Mouse (Mus musculus) kidney, postnatal 0 days (tissue): ENCODE results near the gene Cd86. TPM values are rescaled to one million over a fixed set of nuclear protein-coding genes. Genes with fewer than 3 reads are reported as not detected.

ENCODE experiments used
- ATAC-seq: fragments of 200-750 bp; cut with Nextera tagmentation; replicated peaks from 2 replicates; pipeline ENCODE4 v1.8.0; 2017; ENCODE audit warnings: low read depth, moderate number of reproducible peaks, moderate TSS enrichment, moderate library complexity; ENCODE audit not compliant: low FRiP score
- DNase-seq: peaks from one replicate; pipeline ENCODE4 v3.0.0-alpha.2; 2016; ENCODE audit warnings: low spot score
- H3K27ac ChIP-seq: fragments of 300-500 bp; sonication (generic); 2 replicates; pipeline ENCODE4 v1.5.1; 2014; ENCODE audit warnings: mild to moderate bottlenecking
- H3K27me3 ChIP-seq: fragments of 300-500 bp; sonication (generic); 2 replicates; pipeline ENCODE4 v1.6.1; 2014; ENCODE audit warnings: low read length, mixed read lengths; ENCODE audit not compliant: insufficient read depth
- H3K36me3 ChIP-seq: fragments of 300-500 bp; sonication (generic); 2 replicates; pipeline ENCODE4 v1.6.1; 2014; ENCODE audit warnings: low read length, mixed read lengths; ENCODE audit not compliant: insufficient read depth
- H3K4me1 ChIP-seq: fragments of 300-500 bp; sonication (generic); replicated peaks from 2 replicates; pipeline ENCODE4 v1.6.1; 2014; ENCODE audit warnings: antibody characterized with exemption, low read length, mixed read lengths; ENCODE audit not compliant: insufficient read depth
- H3K4me2 ChIP-seq: fragments of 300-500 bp; sonication (generic); 2 replicates; pipeline ENCODE4 v1.6.1; 2014; ENCODE audit warnings: mild to moderate bottlenecking, low read length, moderate library complexity, mixed read lengths
- H3K4me3 ChIP-seq: fragments of 300-500 bp; sonication (generic); replicated peaks from 2 replicates; pipeline ENCODE4 v1.5.1; 2014; ENCODE audit warnings: low read depth, low read length
- H3K9ac ChIP-seq: fragments of 300-500 bp; sonication (generic); 2 replicates; pipeline ENCODE4 v1.6.1; 2014; ENCODE audit warnings: low read depth, low read length
- H3K9me3 ChIP-seq: fragments of 300-500 bp; sonication (generic); replicated peaks from 2 replicates; pipeline ENCODE4 v1.6.1; 2016; ENCODE audit warnings: low read length, inconsistent platforms, mixed read lengths
- CTCF ChIP-seq: IDR thresholded peaks from 2 replicates; pipeline ENCODE4 v1.5.1; 2016; ENCODE audit warnings: antibody characterized with exemption, low read depth, mild to moderate bottlenecking, moderate library complexity
- WGBS: fragments of 180-500 bp; shearing (Covaris S2); extraction: QIAGEN DNeasy Blood & Tissue Kit; methylation state at CpG from one replicate; pipeline ENCODE4 v1.1.7; 2014; 5-methylcytosine and 5-hydroxymethylcytosine counted together
- polyA plus RNA-seq: library from polyadenylated mRNA; unstranded; fragments of >200 nt; fragmentation: Nextera tagmentation; extraction: Ambion mirVana; gene quantifications from 2 replicates; pipeline ENCODE4 v1.2.1, GENCODE M21; 2015

The Cd86 gene
- polyA plus RNA-seq, 1 experiment from 2014 or later, result 1.4 TPM

DNA sequence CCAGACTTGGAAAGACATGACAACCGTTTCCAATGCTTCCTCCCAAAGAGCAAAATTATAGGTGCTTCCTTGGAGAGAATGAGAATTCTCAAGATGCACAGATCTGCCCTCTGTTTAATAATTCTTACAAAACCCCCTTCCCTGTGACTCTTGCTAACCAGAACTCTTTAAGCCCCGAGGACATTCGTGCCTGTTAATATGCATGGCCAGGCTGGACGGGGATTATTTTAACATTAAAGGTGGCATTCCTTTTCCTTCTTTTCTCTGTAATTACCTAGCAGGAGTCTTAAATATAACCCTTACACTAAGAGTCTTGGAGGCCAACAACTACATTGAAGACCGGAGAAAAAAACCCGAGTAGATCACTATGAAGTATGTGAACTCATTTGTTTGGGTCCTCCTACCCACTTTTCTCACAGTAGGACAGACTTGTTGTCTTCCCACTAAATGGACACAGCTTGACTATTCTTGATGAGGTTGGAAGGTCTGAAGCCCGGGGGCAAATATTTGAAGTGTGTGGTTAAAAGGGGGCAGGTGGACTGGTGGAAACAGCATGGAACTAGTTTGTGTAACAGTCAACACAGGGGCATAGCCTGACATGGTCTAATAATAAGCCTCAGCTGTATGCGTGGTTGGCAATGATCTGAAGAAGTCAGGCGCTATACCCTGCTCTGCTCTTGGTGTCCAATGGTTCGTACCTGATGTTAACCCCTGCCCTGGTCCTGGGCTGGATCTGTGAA is 69.0 kb downstream of the Cd86 start:
- no peak for ATAC-seq
- no peak overlapping the region for H3K4me2 ChIP-seq
- WGBS, result 83% methylated on average over 10 of the region's 10 CpGs
- no peak for TF ChIP-seq CTCF
- H3K4me1 ChIP-seq, result no peaks in the 10 kb centered on the region
- no peaks in the 10 kb centered on the region for H3K9me3 ChIP-seq
- no peaks in the 10 kb centered on the region for H3K36me3 ChIP-seq
- H3K27ac ChIP-seq, result no peak overlapping the region
- H3K4me3 ChIP-seq, result no peak overlapping the region
- DNase-seq, result no peak
- H3K9ac ChIP-seq, result no peak overlapping the region
- H3K27me3 ChIP-seq, result no peaks in the 10 kb centered on the region

DNA sequence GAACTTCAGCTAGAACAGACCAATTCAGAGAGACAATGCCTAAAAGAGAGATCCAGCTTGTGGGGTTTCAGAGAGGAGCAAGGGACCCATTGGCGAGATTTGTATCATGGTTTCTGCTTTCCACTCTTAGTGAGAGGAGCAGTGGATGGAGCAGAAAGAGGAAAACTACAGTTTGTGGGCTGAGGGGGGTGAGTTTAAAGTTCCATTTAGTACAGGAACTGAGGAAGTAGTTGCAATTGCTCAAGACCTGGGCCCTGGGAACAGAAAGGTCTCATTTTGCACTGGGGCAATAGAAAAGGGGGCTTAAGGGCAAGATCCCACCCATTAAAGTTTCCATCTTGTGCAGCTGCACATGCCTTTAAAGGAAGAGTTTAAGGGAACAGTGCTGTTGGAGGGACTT is 76.0 kb downstream of the Cd86 start:
- DNase-seq (no peak), ATAC-seq (no peak)
- no peak overlapping the region for H3K27ac ChIP-seq
- no peak for TF ChIP-seq CTCF
- H3K36me3 ChIP-seq, result no peaks in the 10 kb centered on the region
- no peak overlapping the region for H3K4me2 ChIP-seq
- H3K4me3 ChIP-seq, result no peak overlapping the region
- no peaks in the 10 kb centered on the region for H3K9me3 ChIP-seq
- 82% methylated on average over 1 of the region's 1 CpGs for WGBS
- no peak overlapping the region for H3K9ac ChIP-seq
- no peaks in the 10 kb centered on the region for H3K4me1 ChIP-seq
- no peaks in the 10 kb centered on the region for H3K27me3 ChIP-seq

DNA sequence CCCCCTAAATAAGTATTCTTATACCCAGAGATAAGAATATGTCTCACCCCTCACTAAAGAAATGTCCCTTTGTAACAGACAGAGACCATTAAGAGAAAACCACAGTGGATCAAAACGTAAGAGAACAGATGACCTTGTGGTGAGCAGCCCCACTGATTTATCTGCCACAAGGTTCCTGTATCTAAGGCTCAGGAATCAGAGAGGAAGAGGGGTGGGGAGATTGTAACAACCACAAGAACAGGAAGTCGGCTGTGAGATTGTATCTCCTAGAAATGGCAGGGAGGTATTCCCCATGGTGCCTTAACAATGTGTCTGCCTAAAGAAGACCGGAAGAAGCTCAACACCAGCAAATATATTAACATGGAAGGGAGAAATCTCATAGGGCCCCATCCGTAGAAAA is 77.9 kb downstream of the Cd86 start:
- Histone ChIP-seq H3K4me1 (no peaks in the 10 kb centered on the region), H3K9me3 (no peaks in the 10 kb centered on the region), H3K36me3 (no peaks in the 10 kb centered on the region), H3K27me3 (no peaks in the 10 kb centered on the region), H3K4me3 (no peak overlapping the region), H3K9ac (no peak overlapping the region), H3K27ac (no peak overlapping the region), H3K4me2 (no peak overlapping the region)
- DNase-seq, result no peak
- no peak for ATAC-seq
- WGBS, result 51% methylated on average over 4 of the region's 4 CpGs
- no peak for TF ChIP-seq CTCF

DNA sequence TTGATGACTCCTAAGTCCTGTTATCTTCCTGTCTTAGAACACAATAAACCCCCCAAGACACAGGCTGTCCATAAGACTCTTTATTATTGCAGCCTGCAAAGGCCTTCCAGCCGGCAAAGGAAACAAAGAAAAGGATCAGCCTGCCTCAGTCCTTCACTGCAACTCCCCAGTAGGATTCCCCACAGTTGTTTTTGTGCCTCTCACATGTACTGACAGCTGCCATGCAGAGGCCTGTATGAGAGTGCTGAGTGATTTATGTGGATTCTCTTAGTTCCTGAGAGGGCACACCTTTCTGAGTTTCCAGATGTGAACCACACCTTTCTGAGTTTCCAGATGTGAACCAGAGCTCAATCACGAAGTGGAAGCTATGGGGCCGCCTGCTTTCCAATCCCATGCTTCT is 83.8 kb downstream of the Cd86 start:
- H3K9me3 ChIP-seq, result no peaks in the 10 kb centered on the region
- TF ChIP-seq CTCF, result no peak
- H3K27me3 ChIP-seq, result no peaks in the 10 kb centered on the region
- no peak for ATAC-seq
- no peak for DNase-seq
- H3K4me3 ChIP-seq, result no peak overlapping the region
- no peak overlapping the region for H3K4me2 ChIP-seq
- no peaks in the 10 kb centered on the region for H3K4me1 ChIP-seq
- no peaks in the 10 kb centered on the region for H3K36me3 ChIP-seq
- no peak overlapping the region for H3K27ac ChIP-seq
- H3K9ac ChIP-seq, result no peak overlapping the region
- 70% methylated on average over 3 of the region's 3 CpGs for WGBS

DNA sequence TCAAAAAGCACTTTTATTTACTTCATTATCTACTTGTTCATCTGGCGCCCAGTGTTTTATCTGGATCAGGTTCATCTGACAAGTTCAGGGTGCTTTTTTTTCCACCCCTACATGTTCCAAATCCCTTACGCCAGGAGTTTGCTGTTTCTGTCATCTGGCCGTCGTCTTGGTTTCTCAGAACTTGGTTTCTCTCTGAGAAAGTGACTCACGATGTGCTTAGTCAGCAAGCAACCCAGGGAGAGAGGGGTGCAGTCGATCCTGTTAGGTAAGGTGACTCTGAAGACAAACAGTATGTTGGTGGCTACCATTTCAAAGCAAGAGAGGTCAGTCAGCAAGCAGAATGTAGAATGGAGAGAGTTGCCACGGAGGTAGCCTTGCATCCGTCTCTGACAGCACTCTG is 93.9 kb downstream of the Cd86 start:
- ATAC-seq (no peak), DNase-seq (no peak)
- WGBS, result 40% methylated on average over 8 of the region's 8 CpGs
- no peak overlapping the region for H3K27ac ChIP-seq
- H3K4me3 ChIP-seq, result no peak overlapping the region
- H3K27me3 ChIP-seq, result no peaks in the 10 kb centered on the region
- TF ChIP-seq CTCF, result no peak
- H3K4me2 ChIP-seq, result no peak overlapping the region
- no peaks in the 10 kb centered on the region for H3K9me3 ChIP-seq
- H3K36me3 ChIP-seq, result no peaks in the 10 kb centered on the region
- no peaks in the 10 kb centered on the region for H3K4me1 ChIP-seq
- H3K9ac ChIP-seq, result no peak overlapping the region

DNA sequence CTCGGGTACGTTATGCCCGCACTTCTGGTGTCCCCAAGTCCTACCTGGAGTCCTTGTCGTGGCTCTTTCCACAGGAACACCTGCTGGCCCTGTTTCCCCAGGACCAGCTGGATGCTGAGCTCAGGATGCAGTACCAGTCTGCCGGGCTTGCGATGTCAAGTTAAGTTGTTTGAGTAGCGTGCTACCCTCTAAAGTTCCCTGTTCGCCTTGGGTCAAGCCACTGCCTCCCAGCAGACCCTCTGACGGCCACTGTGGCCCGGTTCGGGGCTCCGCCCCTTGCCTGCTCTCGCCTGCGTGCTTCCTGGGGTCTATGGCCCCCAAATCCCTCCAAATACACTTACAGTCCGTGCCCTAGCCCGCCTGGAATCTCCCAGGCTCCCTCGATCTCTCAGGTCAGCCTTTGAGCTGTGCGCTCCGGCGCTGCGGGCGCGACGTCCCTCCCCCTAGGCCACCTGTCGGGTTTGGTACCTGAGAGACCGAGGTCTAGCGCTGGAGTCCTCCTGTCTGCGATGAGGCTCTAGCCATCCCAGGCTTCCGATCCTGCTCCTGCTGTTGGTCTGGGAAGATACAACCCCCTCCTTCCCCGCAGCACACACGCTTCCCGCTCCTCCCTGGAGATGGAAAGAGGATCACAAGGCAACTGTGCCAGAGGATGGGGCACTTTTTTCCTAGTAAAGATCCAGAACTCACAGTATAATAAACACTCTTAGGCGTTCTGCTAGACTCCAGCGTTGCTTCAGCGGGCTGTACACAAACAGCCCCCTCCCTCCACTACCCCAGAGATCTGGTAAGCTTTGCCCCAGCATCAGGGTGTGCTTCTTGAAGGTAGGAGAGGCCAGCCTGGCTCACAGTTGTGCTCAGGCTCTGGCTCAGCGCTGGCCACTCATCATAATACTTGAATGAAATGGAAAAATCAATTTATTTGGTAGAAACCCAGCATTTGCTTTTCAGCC is 104.2 kb downstream of the Cd86 start, which contains the start of gene Casr:
Casr (minus strand) TSS at position 756 of the 953 bp plus-strand sequence.
- peak within 1 kb of the TSS; percentile 27 for H3K4me3 ChIP-seq
- ATAC-seq (no peak), DNase-seq (no peak)
- H3K27me3 ChIP-seq, result peaks cover 9% of the 10 kb centered on the region; the same call in 1 of the 2 replicates
- H3K36me3 ChIP-seq, result no peaks in the 10 kb centered on the region
- H3K9ac ChIP-seq, result 0 out of 2 replicates have a peak within 1 kb of the TSS, but pooled peaks have one; percentile 35
- no peak for TF ChIP-seq CTCF
- no peak within 1 kb of the TSS for H3K27ac ChIP-seq
- peak within 1 kb of the TSS; percentile 61 for H3K4me2 ChIP-seq
- no peaks in the 10 kb centered on the region; the same call in 1 of the 2 replicates for H3K4me1 ChIP-seq
- no peaks in the 10 kb centered on the region for H3K9me3 ChIP-seq
- 4% methylated on average over 36 of the region's 36 CpGs for WGBS
